Mouse (Mus musculus) heart, postnatal 0 days (tissue): ENCODE measurements at regions not wholly inside any gene's neighbourhood (a gene's known extent, or its start where the extent isn't known, plus 50 kb on each side); places are given as distances from the start of the nearest gene placed in this dataset.

ENCODE experiments used
- CTCF ChIP-seq: IDR thresholded peaks from 2 replicates; pipeline ENCODE4 v1.5.1; 2016; ENCODE audit warnings: antibody characterized with exemption, control low read depth, low read depth
- EP300 ChIP-seq: IDR thresholded peaks from 2 replicates; pipeline ENCODE4 v1.6.1; 2016; ENCODE audit warnings: antibody characterized with exemption, low read depth

DNA sequence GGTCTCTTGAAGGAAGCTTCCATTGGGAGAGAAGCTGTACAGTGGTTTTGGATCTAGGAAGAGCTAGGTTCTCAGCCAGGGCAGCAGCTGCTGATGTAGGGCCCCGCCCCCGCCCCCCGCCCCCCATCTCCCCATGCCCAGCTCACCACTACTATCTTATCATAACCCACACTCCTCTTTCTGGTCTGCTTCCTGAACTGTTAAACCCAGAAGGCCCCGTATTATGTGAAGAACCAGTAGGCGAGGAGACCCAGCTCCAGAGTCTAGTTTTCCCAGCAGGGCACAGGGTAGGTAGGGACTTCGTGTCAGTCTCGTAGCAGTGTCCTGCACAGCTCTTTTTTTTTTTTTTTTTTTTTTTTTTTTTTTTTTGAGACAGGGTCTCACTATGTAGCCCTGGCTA, 75.5 kb upstream of the Klf13 start:
- TF ChIP-seq EP300: no peak
- no peak for TF ChIP-seq CTCF
